Mouse (Mus musculus) embryonic facial prominence, embryonic 11.5 days (tissue): ENCODE results near the gene Thoc6. TPM values are rescaled to one million over a fixed set of nuclear protein-coding genes. Genes with fewer than 3 reads are reported as not detected.

ENCODE experiments used
- ATAC-seq: fragments of 200-750 bp; cut with Nextera tagmentation; replicated peaks from 2 replicates; pipeline ENCODE4 v1.8.0; 2017; ENCODE audit warnings: low read depth; ENCODE audit not compliant: insufficient number of reproducible peaks, low FRiP score, low TSS enrichment
- DNase-seq: peaks from one replicate; pipeline ENCODE4 v3.0.0-alpha.2; 2015; ENCODE audit warnings: low spot score
- H3K27ac ChIP-seq: fragments of 300-500 bp; sonication (generic); replicated peaks from 2 replicates; pipeline ENCODE4 v1.5.1; 2014; ENCODE audit warnings: mild to moderate bottlenecking, low read depth, low read length, control low read depth
- H3K27me3 ChIP-seq: fragments of 300-500 bp; sonication (generic); 2 replicates; pipeline ENCODE4 v1.6.1; 2014; ENCODE audit warnings: mild to moderate bottlenecking, low read length, moderate library complexity, mixed read lengths; ENCODE audit not compliant: control insufficient read depth, insufficient read depth
- H3K36me3 ChIP-seq: fragments of 300-500 bp; sonication (generic); replicated peaks from 2 replicates; pipeline ENCODE4 v1.6.1; 2014; ENCODE audit warnings: low read depth, mild to moderate bottlenecking, low read length, moderate library complexity, mixed read lengths; ENCODE audit not compliant: control insufficient read depth, insufficient read depth
- H3K4me1 ChIP-seq: fragments of 300-500 bp; sonication (generic); 2 replicates; pipeline ENCODE4 v1.6.1; 2014; ENCODE audit warnings: low read length, mixed read lengths; ENCODE audit not compliant: control insufficient read depth, insufficient read depth
- H3K4me2 ChIP-seq: fragments of 300-500 bp; sonication (generic); 2 replicates; pipeline ENCODE4 v1.6.1; 2014; ENCODE audit warnings: low read depth, mild to moderate bottlenecking, control low read depth, low read length, moderate library complexity
- H3K4me3 ChIP-seq: fragments of 300-500 bp; sonication (generic); 2 replicates; pipeline ENCODE4 v1.5.1; 2014; ENCODE audit warnings: low read depth, low read length, control low read depth
- H3K9ac ChIP-seq: fragments of 300-500 bp; sonication (generic); replicated peaks from 2 replicates; pipeline ENCODE4 v1.6.1; 2014; ENCODE audit warnings: mild to moderate bottlenecking, control low read depth, low read length
- H3K9me3 ChIP-seq: fragments of 300-500 bp; sonication (generic); replicated peaks from 2 replicates; pipeline ENCODE4 v1.6.1; 2016; ENCODE audit warnings: mild to moderate bottlenecking, low read length, inconsistent platforms, mixed read lengths; ENCODE audit not compliant: control insufficient read depth
- WGBS: fragments of 180-500 bp; shearing (Covaris S2); extraction: QIAGEN DNeasy Blood & Tissue Kit; methylation state at CpG from one replicate; pipeline ENCODE4 v1.1.7; 2014; 5-methylcytosine and 5-hydroxymethylcytosine counted together
- polyA plus RNA-seq: library from polyadenylated mRNA; unstranded; fragments of >200 nt; fragmentation: Nextera tagmentation; extraction: Ambion mirVana; gene quantifications from 2 replicates; pipeline ENCODE4 v1.2.1, GENCODE M21; 2014

The Thoc6 gene
- polyA plus RNA-seq, 1 experiment from 2014 or later = 49.3 TPM

- Histone ChIP-seq H3K4me1 (no peaks in the 10 kb centered on the region), H3K9me3 (no peaks in the 10 kb centered on the region), H3K27ac (no peak overlapping the region), H3K4me2 (no peak overlapping the region), H3K9ac (no peak overlapping the region), H3K36me3 (no peaks in the 10 kb centered on the region), H3K4me3 (no peak overlapping the region), H3K27me3 (no peaks in the 10 kb centered on the region)
- WGBS = 85% methylated on average over 6 of the region's 6 CpGs
- DNase-seq (no peak), ATAC-seq (no peak)
Observed at GRCm38 (mm10) chr17:23651363-23651762, 22.3 kb downstream of the Thoc6 start.

- DNase-seq = no peak
- Histone ChIP-seq H3K27me3 (peaks cover 16% of the 10 kb centered on the region), H3K27ac (no peak overlapping the region), H3K9ac (no peak overlapping the region), H3K4me1 (no peaks in the 10 kb centered on the region; the same call in 1 of the 2 replicates), H3K4me3 (no peak overlapping the region), H3K9me3 (no peaks in the 10 kb centered on the region), H3K36me3 (no peaks in the 10 kb centered on the region), H3K4me2 (no peak overlapping the region)
- 31% methylated on average over 10 of the region's 10 CpGs for WGBS
- no peak for ATAC-seq
Observed at GRCm38 (mm10) chr17:23645894-23646293, 27.8 kb downstream of the Thoc6 start.

GRCm38 (mm10) chr17:23644613-23645495 lies 28.8 kb downstream of the Thoc6 start, which contains the start of gene Mmp25:
Mmp25 (minus strand) TSS chr17:23645277.
- H3K4me1 ChIP-seq = no peaks in the 10 kb centered on the region; the same call in 1 of the 2 replicates
- no peak within 1 kb of the TSS for H3K27ac ChIP-seq
- H3K27me3 ChIP-seq = peaks cover 16% of the 10 kb centered on the region
- H3K36me3 ChIP-seq = no peaks in the 10 kb centered on the region
- H3K9me3 ChIP-seq = no peaks in the 10 kb centered on the region
- under 1% methylated on average over 58 of the region's 58 CpGs for WGBS
- DNase-seq = peak; percentile 32
- H3K4me3 ChIP-seq = peak within 1 kb of the TSS; percentile 40
- H3K9ac ChIP-seq = peak within 1 kb of the TSS; percentile 46
- 0 out of 2 replicates have a peak, but pooled peaks have one; percentile 49 for ATAC-seq
- H3K4me2 ChIP-seq = peak within 1 kb of the TSS; percentile 76

GRCm38 (mm10) chr17:23631241-23631640 lies 42.4 kb downstream of the Thoc6 start:
- Histone ChIP-seq H3K27ac (no peak overlapping the region), H3K4me1 (no peaks in the 10 kb centered on the region), H3K27me3 (no peaks in the 10 kb centered on the region), H3K4me2 (no peak overlapping the region), H3K9me3 (no peaks in the 10 kb centered on the region), H3K9ac (no peak overlapping the region), H3K36me3 (no peaks in the 10 kb centered on the region), H3K4me3 (no peak overlapping the region)
- no peak for ATAC-seq
- DNase-seq = no peak
- 83% methylated on average over 8 of the region's 8 CpGs for WGBS

- no peak overlapping the region for H3K4me3 ChIP-seq
- 13% methylated on average over 22 of the region's 22 CpGs for WGBS
- no peak overlapping the region for H3K27ac ChIP-seq
- H3K27me3 ChIP-seq = no peaks in the 10 kb centered on the region
- ATAC-seq (peak; percentile 80), DNase-seq (peak; percentile 80)
- peak overlapping the region; percentile 32 for H3K4me2 ChIP-seq
- peak overlapping the region; percentile 39 for H3K9ac ChIP-seq
- H3K9me3 ChIP-seq = no peaks in the 10 kb centered on the region
- no peaks in the 10 kb centered on the region for H3K4me1 ChIP-seq
- H3K36me3 ChIP-seq = no peaks in the 10 kb centered on the region
Observed at GRCm38 (mm10) chr17:23630195-23631020, 43.3 kb downstream of the Thoc6 start.

GRCm38 (mm10) chr17:23627813-23628212 lies 45.9 kb downstream of the Thoc6 start:
- Histone ChIP-seq H3K4me2 (no peak overlapping the region), H3K36me3 (no peaks in the 10 kb centered on the region), H3K4me3 (no peak overlapping the region), H3K4me1 (no peaks in the 10 kb centered on the region), H3K27me3 (no peaks in the 10 kb centered on the region), H3K9me3 (no peaks in the 10 kb centered on the region), H3K9ac (no peak overlapping the region), H3K27ac (no peak overlapping the region)
- ATAC-seq = no peak
- WGBS = 39% methylated on average over 7 of the region's 7 CpGs
- DNase-seq = no peak

GRCm38 (mm10) chr17:23620351-23620750 lies 53.3 kb downstream of the Thoc6 start:
- no peaks in the 10 kb centered on the region for H3K27me3 ChIP-seq
- H3K4me2 ChIP-seq = no peak overlapping the region
- H3K9ac ChIP-seq = no peak overlapping the region
- no peak overlapping the region for H3K27ac ChIP-seq
- no peaks in the 10 kb centered on the region for H3K36me3 ChIP-seq
- WGBS = 81% methylated on average over 7 of the region's 7 CpGs
- DNase-seq (no peak), ATAC-seq (no peak)
- H3K9me3 ChIP-seq = no peaks in the 10 kb centered on the region
- H3K4me3 ChIP-seq = no peak overlapping the region
- H3K4me1 ChIP-seq = no peaks in the 10 kb centered on the region
